ENCODE assay signal across 14 mouse cellular contexts in the genomic region with DNA sequence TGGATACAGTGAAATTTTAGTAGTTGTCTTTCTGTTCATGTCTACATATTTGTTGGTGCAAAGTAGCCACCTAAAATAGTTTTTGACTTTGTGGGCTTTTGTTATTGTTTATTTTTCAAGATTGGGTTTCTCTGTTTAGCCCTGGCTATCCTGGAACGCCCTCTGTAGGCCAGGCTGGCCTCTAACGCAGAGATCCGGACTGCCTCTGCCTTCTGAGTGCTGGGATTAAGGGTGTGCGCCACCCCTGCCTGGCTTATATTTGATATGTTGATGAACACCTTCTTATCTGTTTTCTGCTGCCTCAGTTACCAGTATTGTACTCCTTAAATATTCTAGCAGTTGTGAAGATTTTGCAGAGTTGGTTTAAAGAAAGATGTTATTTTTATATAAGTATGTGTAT.
"Had no signal": no experiment of that assay in that cellular context is flagged by ENCODE, and none has a peak within 500 bp of the region (broad histone marks: within the 10 kb centered on the region; RNA-seq: fewer than 3 reads in every experiment).

No protein-coding gene starts in this region.

- H3K9me3 ChIP-seq: limb, embryonic 15.5 days; lung, embryonic 15.5 days; midbrain, embryonic 10.5 days; neural tube, embryonic 15.5 days had no signal

- DNase-seq: kidney, adult 11 months; kidney, adult 9 months; kidney, postnatal 36 days; layer of hippocampus, adult 9-11 months; layer of hippocampus, postnatal 36 days; midbrain, embryonic 14.5 days; thymus, postnatal 14 days had no signal

- H3K27ac ChIP-seq: kidney, postnatal 0 days; limb, embryonic 15.5 days; lung, embryonic 15.5 days; midbrain, embryonic 10.5 days; neural tube, embryonic 15.5 days; stomach, postnatal 0 days had no signal

- H3K4me1 ChIP-seq: midbrain, embryonic 10.5 days had no signal

- H3K36me3 ChIP-seq: limb, embryonic 15.5 days; lung, embryonic 15.5 days; midbrain, embryonic 10.5 days; neural tube, embryonic 15.5 days had no signal

- H3K9ac ChIP-seq: limb, embryonic 15.5 days; lung, embryonic 15.5 days; neural tube, embryonic 15.5 days had no signal

- H3K4me2 ChIP-seq: limb, embryonic 15.5 days; lung, embryonic 15.5 days; neural tube, embryonic 15.5 days had no signal

- H3K27me3 ChIP-seq: limb, embryonic 15.5 days; lung, embryonic 15.5 days; neural tube, embryonic 15.5 days had no signal

- H3K4me3 ChIP-seq: limb, embryonic 15.5 days; lung, embryonic 15.5 days; midbrain, embryonic 10.5 days; myocyte; neural tube, embryonic 15.5 days had no signal
